Mouse (Mus musculus): Measurements from ENCODE around the gene Sema3b.

GRCm38 (mm10) chr9:107657144-107657543 is 48.1 kb upstream of the Sema3b start:
- no peak for TF ChIP-seq CTCF (IDR thresholded peaks at IDR 0.05; ENCODE audit: low read depth)
- TF ChIP-seq EP300 (IDR thresholded peaks at IDR 0.05; ENCODE audit: low read depth), result no peak

Data from liver, embryonic 14.5 days (tissue).